Mouse (Mus musculus) liver, embryonic 14.5 days (tissue): ENCODE results near the gene Itpr3.

Experiments
- CTCF ChIP-seq: IDR thresholded peaks from 2 replicates; pipeline ENCODE4 v1.5.1; 2016; ENCODE audit warnings: antibody characterized with exemption, low read depth, control low read depth
- EP300 ChIP-seq: IDR thresholded peaks from 2 replicates; pipeline ENCODE4 v1.6.1; 2016; ENCODE audit warnings: antibody characterized with exemption, low read depth

DNA sequence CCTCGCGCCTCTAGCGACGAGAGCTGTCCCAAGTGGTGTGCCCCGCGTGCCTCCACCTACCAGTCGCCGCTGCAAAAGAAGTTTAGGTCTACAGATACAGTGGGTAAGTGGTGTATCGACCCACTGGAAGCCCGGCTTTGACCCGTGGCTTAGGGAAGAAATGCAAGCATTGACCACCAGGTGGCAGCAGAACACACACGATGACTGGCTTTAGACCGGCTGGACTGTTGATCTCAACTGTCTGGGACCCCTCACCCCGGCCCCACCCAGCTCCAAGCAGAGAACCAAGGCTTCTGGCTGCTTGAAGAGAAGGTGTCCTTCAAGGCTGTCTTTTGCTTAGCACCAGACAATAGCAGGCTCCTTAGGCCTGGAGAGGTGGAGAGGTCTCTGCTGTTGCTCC, 24.2 kb upstream of the Itpr3 start:
- TF ChIP-seq CTCF = peak; percentile 96
- TF ChIP-seq EP300 = no peak
